Mouse (Mus musculus) heart, adult 2 months (tissue): ENCODE data around the gene Gm45837.

Experiments
- CTCF ChIP-seq: fragments of 200-600 bp; IDR thresholded peaks from 2 replicates; pipeline ENCODE4 v1.8.1; 2022; ENCODE audit warnings: antibody characterized with exemption, mild to moderate bottlenecking, moderate library complexity
- POLR2A ChIP-seq: fragments of 200-500 bp; IDR thresholded peaks from 2 replicates; pipeline ENCODE4 v1.6.1; 2011; ENCODE audit warnings: mild to moderate bottlenecking, low read depth, low read length, control low read depth; ENCODE audit not compliant: insufficient read depth

- TF ChIP-seq POLR2A, result no peak
- no peak for TF ChIP-seq CTCF
Measured at GRCm38 (mm10) chr7:101378796-101379465, 31.8 kb upstream of the Gm45837 start.
